Mouse (Mus musculus): ENCODE results near the gene Hbp1. TPM values are rescaled to one million over a fixed set of nuclear protein-coding genes. Genes with fewer than 3 reads are reported as not detected.

Hbp1 gene
- polyA plus RNA-seq, 2 experiments: 102 to 142 TPM

- ATAC-seq (ENCODE audit: low FRiP score, low read depth): no peak
- Histone ChIP-seq H3K4me2 (replicated peaks; ENCODE audit: low read depth, low read length, severe bottlenecking) (no peak overlapping the region), H3K27ac (replicated peaks; ENCODE audit: low read depth, low read length) (no peak overlapping the region), H3K4me3 (replicated peaks; ENCODE audit: low read length) (no peak overlapping the region), H3K4me1 (ENCODE audit: control insufficient read depth, insufficient read depth, low read length) (no peaks in the 10 kb centered on the region), H3K9ac (ENCODE audit: low read depth, low read length, severe bottlenecking) (no peak overlapping the region), H3K27me3 (ENCODE audit: control insufficient read depth, insufficient read depth, low read length) (no peaks in the 10 kb centered on the region), H3K36me3 (ENCODE audit: control insufficient read depth, insufficient read depth, low read length) (peaks cover 11% of the 10 kb centered on the region; the same call in 1 of the 2 replicates), H3K9me3 (ENCODE audit: control insufficient read depth, low read length) (no peaks in the 10 kb centered on the region)
- DNase-seq (ENCODE audit: low spot score): no peak
- WGBS: 72% methylated on average over 1 of the region's 1 CpGs
- no peak for TF ChIP-seq POLR2A (IDR thresholded peaks at IDR 0.05; ENCODE audit: borderline replicate concordance, extremely low read depth, insufficient read depth, insufficient read length)
These were observed 67.6 kb downstream of the Hbp1 start for GRCm38 (mm10) chr12:31882736-31883135.

GRCm38 (mm10) chr12:31876775-31877174 is 73.6 kb downstream of the Hbp1 start:
- no peak; the same call in 1 of the 2 replicates for ATAC-seq (ENCODE audit: low FRiP score, low read depth)
- Histone ChIP-seq H3K9me3 (ENCODE audit: control insufficient read depth, low read length) (no peaks in the 10 kb centered on the region), H3K4me1 (ENCODE audit: control insufficient read depth, insufficient read depth, low read length) (no peaks in the 10 kb centered on the region), H3K36me3 (ENCODE audit: control insufficient read depth, insufficient read depth, low read length) (no peaks in the 10 kb centered on the region), H3K4me3 (replicated peaks; ENCODE audit: low read length) (no peak overlapping the region), H3K4me2 (replicated peaks; ENCODE audit: low read depth, low read length, severe bottlenecking) (no peak overlapping the region), H3K27ac (replicated peaks; ENCODE audit: low read depth, low read length) (no peak overlapping the region), H3K27me3 (ENCODE audit: control insufficient read depth, insufficient read depth, low read length) (no peaks in the 10 kb centered on the region), H3K9ac (ENCODE audit: low read depth, low read length, severe bottlenecking) (no peak overlapping the region)
- WGBS: 88% methylated on average over 4 of the region's 4 CpGs
- no peak for DNase-seq (ENCODE audit: low spot score)
- TF ChIP-seq POLR2A (IDR thresholded peaks at IDR 0.05; ENCODE audit: borderline replicate concordance, extremely low read depth, insufficient read depth, insufficient read length): no peak

Other genes with a start within 250 kb of the Hbp1 start
- gene Gpr22, start 236.6 kb downstream of the Hbp1 start, polyA plus RNA-seq (2012; rRNA removed): 0.13 and 0.14 TPM in 2 replicates
- gene Gpr22, start 236.6 kb downstream of the Hbp1 start, polyA plus RNA-seq (2014; fragmentation: Nextera tagmentation; extraction: Ambion mirVana): 0.30 and 0.32 TPM in 2 replicates
- gene Prkar2b, start 110.8 kb upstream of the Hbp1 start, polyA plus RNA-seq (2012; rRNA removed): 10.7 and 12.2 TPM in 2 replicates
- gene Prkar2b, start 110.8 kb upstream of the Hbp1 start, polyA plus RNA-seq (2014; fragmentation: Nextera tagmentation; extraction: Ambion mirVana): 23.9 and 24.0 TPM in 2 replicates

Measured in limb, embryonic 14.5 days (tissue).